Mouse (Mus musculus) liver, embryonic 13.5 days (tissue): ENCODE results near the gene Dcaf11. TPM values are rescaled to one million over a fixed set of nuclear protein-coding genes. Genes with fewer than 3 reads are reported as not detected.

Experiments used
- ATAC-seq: fragments of 200-750 bp; cut with Nextera tagmentation; 2 replicates; pipeline ENCODE4 v1.8.0; 2017; ENCODE audit warnings: low read depth, mild to moderate bottlenecking, moderate number of reproducible peaks, moderate library complexity
- DNase-seq: peaks from one replicate; pipeline ENCODE4 v3.0.0; 2022
- H3K27ac ChIP-seq: fragments of 300-500 bp; sonication (generic); 2 replicates; pipeline ENCODE4 v1.5.1; 2015; ENCODE audit warnings: moderate library complexity, mild to moderate bottlenecking, inconsistent platforms
- H3K27me3 ChIP-seq: fragments of 300-500 bp; sonication (generic); 2 replicates; pipeline ENCODE4 v1.6.1; 2015; ENCODE audit warnings: mild to moderate bottlenecking, inconsistent platforms
- H3K36me3 ChIP-seq: fragments of 300-500 bp; sonication (generic); 2 replicates; pipeline ENCODE4 v1.6.1; 2015; ENCODE audit warnings: mild to moderate bottlenecking, inconsistent platforms
- H3K4me1 ChIP-seq: fragments of 300-500 bp; sonication (generic); replicated peaks from 2 replicates; pipeline ENCODE4 v1.6.1; 2015; ENCODE audit warnings: inconsistent platforms
- H3K4me2 ChIP-seq: fragments of 300-500 bp; sonication (generic); 2 replicates; pipeline ENCODE4 v1.6.1; 2015; ENCODE audit warnings: inconsistent platforms, mild to moderate bottlenecking, moderate library complexity
- H3K4me3 ChIP-seq: fragments of 300-500 bp; sonication (generic); replicated peaks from 2 replicates; pipeline ENCODE4 v1.5.1; 2015; ENCODE audit warnings: mild to moderate bottlenecking, inconsistent platforms
- H3K9ac ChIP-seq: fragments of 300-500 bp; sonication (generic); 2 replicates; pipeline ENCODE4 v1.6.1; 2015; ENCODE audit warnings: mild to moderate bottlenecking, inconsistent platforms
- H3K9me3 ChIP-seq: fragments of 300-500 bp; sonication (generic); replicated peaks from 2 replicates; pipeline ENCODE4 v1.6.1; 2016; ENCODE audit warnings: inconsistent platforms
- WGBS: fragments of 180-500 bp; shearing (Covaris S2); methylation state at CpG from one replicate; pipeline ENCODE4 v1.1.7; 2015; ENCODE audit not compliant: insufficient replicate concordance; 5-methylcytosine and 5-hydroxymethylcytosine counted together
- polyA plus RNA-seq: library from polyadenylated mRNA; unstranded; fragments of >200 nt; fragmentation: Nextera tagmentation; extraction: Ambion mirVana; gene quantifications from 2 replicates; pipeline ENCODE4 v1.2.1, GENCODE M21; 2015

Dcaf11 gene
- polyA plus RNA-seq, 1 experiment from 2014 or later: 48.9 TPM

DNA sequence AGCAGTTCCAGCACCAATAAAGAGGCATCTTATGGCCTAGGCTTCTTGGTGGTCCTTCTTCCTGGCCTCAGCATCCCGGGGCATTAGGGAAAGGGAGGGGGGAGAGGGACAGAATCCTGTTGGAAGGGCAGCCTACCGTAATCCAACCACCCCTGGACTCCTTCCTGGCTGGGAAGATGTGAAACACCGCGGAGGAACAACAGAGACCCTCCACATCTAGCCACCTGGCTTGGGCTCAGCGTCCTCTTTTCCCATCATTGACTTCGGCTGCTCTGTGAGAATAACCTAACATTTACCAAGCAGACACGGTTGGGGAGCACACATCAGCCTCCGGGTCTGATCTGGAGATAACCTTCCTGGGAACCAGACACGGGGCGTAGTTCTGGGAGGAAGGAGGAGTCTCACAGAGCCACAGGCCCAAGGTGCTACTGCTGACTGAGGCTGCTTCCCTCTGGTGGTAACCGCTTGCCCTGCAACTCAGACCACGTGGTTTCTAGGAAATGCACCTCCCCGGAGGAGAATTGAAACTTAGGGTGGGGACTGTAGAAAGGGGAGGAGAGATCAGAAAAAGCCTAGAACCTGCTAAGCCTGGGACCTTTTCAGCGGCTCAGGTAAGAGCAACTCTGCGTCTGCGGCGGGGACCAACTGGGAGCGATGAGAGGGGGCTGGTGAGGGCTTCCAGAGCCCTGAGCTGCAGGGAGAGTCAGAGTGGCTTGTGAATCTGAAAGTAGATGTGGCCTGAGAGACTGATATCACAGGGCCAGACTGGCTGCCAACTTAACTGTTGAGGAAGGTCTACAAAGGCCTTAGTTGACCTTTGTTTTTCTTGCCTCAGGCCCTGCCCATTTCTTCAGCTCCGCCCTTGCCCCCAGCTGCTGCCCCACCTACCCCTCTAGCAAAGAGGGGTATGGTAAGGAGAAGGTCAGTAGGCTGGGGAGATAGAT is 44.1 kb downstream of the Dcaf11 start:
- DNase-seq: peak; percentile 94
- H3K4me3 ChIP-seq: peak overlapping the region; percentile 64
- H3K9me3 ChIP-seq: no peaks in the 10 kb centered on the region
- H3K4me2 ChIP-seq: peak overlapping the region; percentile 85
- peak; percentile 93 for ATAC-seq
- WGBS: 11% methylated on average over 19 of the region's 19 CpGs
- H3K9ac ChIP-seq: peak overlapping the region; percentile 78
- no peaks in the 10 kb centered on the region for H3K27me3 ChIP-seq
- H3K27ac ChIP-seq: peak overlapping the region; percentile 92
- peaks cover 88% of the 10 kb centered on the region for H3K36me3 ChIP-seq
- peaks cover 65% of the 10 kb centered on the region for H3K4me1 ChIP-seq

DNA sequence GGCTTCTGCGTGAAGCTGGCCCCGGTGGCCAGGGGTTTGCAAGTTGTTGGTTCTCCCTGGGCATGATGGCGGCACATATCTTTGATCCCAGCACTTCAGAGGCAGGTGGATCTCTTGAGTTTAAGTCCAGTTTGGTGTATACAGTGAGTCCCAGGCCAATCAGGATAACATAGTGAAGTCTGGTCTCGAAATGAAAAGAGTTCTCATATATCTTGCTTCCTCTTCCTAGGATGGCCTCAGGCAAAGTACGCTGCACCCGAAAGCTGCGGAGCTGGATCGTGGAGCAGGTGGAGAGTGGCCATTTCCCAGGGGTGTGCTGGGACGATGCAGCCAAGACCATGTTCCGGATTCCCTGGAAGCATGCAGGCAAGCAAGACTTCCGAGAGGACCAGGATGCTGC is 45.0 kb downstream of the Dcaf11 start:
- no peak for ATAC-seq
- Histone ChIP-seq H3K4me2 (peak overlapping the region; percentile 85), H3K9ac (peak overlapping the region; percentile 78), H3K36me3 (peaks cover 88% of the 10 kb centered on the region), H3K4me3 (peak overlapping the region; percentile 64), H3K27me3 (no peaks in the 10 kb centered on the region), H3K27ac (peak overlapping the region; percentile 90), H3K9me3 (no peaks in the 10 kb centered on the region), H3K4me1 (peaks cover 65% of the 10 kb centered on the region)
- DNase-seq: no peak
- 85% methylated on average over 11 of the region's 11 CpGs for WGBS

DNA sequence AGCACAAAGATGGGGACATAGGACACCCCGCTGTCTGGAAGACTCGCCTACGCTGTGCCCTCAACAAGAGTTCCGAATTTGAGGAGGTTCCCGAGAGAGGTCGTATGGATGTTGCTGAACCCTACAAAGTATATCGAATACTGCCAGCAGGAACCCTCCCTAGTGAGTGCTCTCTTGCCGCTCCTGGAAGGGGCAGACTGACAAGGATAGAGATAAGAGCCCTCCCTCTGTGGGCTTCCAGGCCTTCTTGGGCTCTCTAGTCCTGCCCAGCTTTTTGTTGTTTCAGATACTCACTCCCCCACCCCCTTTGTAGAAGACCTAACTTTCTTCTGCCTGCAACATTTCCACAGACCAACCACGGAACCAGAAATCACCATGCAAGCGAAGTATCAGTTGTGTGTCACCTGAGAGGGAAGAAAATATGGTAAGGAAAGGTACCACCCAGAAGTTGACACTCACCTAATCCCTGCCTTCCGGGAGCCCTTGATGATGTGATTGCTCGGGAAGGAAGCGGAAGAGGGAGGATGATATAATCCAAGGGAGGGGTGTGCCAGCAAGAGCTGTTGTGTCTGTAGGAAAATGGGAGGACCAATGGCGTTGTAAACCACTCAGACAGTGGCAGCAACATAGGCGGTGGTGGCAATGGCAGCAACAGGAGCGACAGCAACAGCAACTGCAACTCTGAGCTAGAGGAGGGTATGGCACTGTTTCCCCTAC is 46.1 kb downstream of the Dcaf11 start:
- peak; percentile 30 for ATAC-seq
- Histone ChIP-seq H3K4me1 (peaks cover 65% of the 10 kb centered on the region), H3K27me3 (no peaks in the 10 kb centered on the region), H3K9ac (peak overlapping the region; percentile 78), H3K9me3 (no peaks in the 10 kb centered on the region), H3K27ac (peak overlapping the region; percentile 77), H3K36me3 (peaks cover 86% of the 10 kb centered on the region), H3K4me3 (peak overlapping the region; percentile 64), H3K4me2 (peak overlapping the region; percentile 85)
- WGBS: 66% methylated on average over 16 of the region's 16 CpGs
- DNase-seq: peak; percentile 31

DNA sequence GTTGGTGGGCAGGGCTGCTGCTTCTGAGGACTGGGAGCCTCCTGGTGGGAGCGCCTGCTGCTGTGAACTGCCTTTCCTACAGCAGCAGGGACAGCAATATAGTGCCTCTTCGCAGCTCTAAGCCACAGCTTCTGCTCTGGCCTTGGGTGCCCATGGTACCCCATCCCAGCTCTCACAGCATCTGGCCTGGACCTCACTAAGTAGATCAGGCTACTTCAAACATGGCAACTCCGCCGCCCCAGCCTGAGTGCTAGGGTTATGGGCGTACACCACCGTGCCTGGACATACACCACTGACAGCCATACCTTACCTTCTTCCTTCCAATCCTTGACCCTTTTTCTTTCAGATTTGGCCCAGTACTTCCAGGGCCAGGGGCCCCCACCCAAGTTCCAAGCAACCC is 48.5 kb downstream of the Dcaf11 start:
- Histone ChIP-seq H3K4me2 (0 out of 2 replicates have a peak overlapping the region, but pooled peaks have one; percentile 6), H3K36me3 (peaks cover 63% of the 10 kb centered on the region), H3K4me3 (no peak overlapping the region), H3K27ac (no peak overlapping the region), H3K9me3 (no peaks in the 10 kb centered on the region), H3K4me1 (peaks cover 62% of the 10 kb centered on the region), H3K27me3 (no peaks in the 10 kb centered on the region), H3K9ac (no peak overlapping the region)
- ATAC-seq: no peak
- WGBS: 90% methylated on average over 6 of the region's 6 CpGs
- no peak for DNase-seq

DNA sequence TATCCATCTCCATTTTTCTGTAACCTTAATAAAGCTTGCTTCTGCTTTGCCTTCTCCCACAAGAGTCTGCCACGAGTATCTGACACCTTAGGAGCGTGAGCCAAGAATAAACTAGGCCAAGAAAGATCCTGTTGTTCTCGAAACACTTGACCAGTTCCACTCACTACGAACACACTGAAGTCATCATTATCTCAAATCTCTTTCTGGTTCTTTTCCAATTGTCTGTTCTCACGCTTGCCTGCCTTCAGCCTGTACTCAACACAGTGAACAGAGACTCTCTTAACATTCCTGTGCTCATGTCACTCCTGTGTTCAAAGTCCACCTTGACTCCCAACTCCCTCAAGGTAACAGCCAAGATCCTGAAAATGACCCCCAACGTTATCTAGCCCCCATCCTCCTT is 53.5 kb downstream of the Dcaf11 start:
- Histone ChIP-seq H3K9me3 (no peaks in the 10 kb centered on the region), H3K4me3 (no peak overlapping the region), H3K4me2 (no peak overlapping the region), H3K36me3 (peaks cover 25% of the 10 kb centered on the region), H3K9ac (no peak overlapping the region), H3K4me1 (peaks cover 59% of the 10 kb centered on the region), H3K27ac (peak overlapping the region; percentile 82), H3K27me3 (no peaks in the 10 kb centered on the region)
- no peak for ATAC-seq
- 60% methylated on average over 6 of the region's 6 CpGs for WGBS
- no peak for DNase-seq

DNA sequence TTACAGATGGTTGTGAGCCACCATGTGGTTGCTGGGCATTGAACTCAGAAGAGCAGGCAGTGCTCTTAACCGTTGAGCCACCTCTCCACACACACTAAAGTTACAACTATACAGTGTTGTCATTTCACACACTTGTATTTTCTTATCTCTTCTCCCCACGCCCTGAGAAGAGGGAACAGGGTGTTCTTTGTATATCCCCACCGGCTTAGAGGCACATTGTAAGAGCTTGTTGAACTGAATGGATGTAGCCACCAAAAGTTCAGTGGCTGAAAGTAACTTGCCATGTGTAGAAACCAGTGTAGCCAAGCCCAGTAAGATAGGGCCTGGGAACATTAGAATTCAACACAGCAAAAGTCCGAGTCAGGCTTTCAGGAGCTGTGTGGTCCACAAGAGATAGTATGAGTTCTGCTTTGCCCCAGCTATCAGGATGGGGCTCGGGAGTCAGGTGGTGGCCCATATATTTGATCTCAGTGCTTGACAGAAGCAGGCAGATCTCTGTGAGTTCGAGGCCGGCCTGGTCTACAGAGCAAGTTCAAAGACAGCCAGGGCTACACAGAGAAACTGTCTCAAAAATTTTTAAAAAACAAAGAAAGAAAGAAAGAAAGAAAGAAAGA is 54.9 kb downstream of the Dcaf11 start:
- no peaks in the 10 kb centered on the region for H3K27me3 ChIP-seq
- WGBS: 26% methylated on average over 7 of the region's 7 CpGs
- peak; percentile 54 for DNase-seq
- H3K27ac ChIP-seq: peak overlapping the region; percentile 89
- H3K4me2 ChIP-seq: 0 out of 2 replicates have a peak overlapping the region, but pooled peaks have one; percentile 19
- no peaks in the 10 kb centered on the region for H3K9me3 ChIP-seq
- peak overlapping the region; percentile 36; the same call in 1 of the 2 replicates for H3K9ac ChIP-seq
- no peak overlapping the region for H3K4me3 ChIP-seq
- H3K36me3 ChIP-seq: peaks cover 12% of the 10 kb centered on the region
- peak; percentile 81 for ATAC-seq
- H3K4me1 ChIP-seq: peaks cover 61% of the 10 kb centered on the region

DNA sequence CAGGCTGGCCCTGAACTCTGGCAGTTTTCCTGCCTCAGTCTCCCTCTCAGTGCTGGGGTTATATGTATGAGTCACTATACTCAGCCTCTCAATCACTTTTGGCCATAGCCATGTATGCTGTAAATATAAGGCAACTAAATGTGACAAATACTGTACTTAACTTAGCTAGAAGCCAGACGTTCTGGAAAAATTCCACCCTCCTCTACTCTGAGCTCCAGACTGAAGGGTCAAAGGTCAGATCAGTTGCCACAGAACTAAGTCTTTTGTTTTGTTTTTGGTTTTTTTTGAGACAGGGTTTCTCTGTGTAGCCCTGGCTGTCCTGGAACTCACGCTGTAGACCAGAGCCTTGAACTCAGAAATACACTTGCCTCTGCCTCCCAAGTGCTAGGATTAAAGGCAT is 56.1 kb downstream of the Dcaf11 start:
- no peak for DNase-seq
- Histone ChIP-seq H3K4me1 (peaks cover 61% of the 10 kb centered on the region), H3K27me3 (no peaks in the 10 kb centered on the region), H3K36me3 (peaks cover 2% of the 10 kb centered on the region), H3K4me3 (no peak overlapping the region), H3K9me3 (no peaks in the 10 kb centered on the region), H3K4me2 (no peak overlapping the region), H3K9ac (no peak overlapping the region), H3K27ac (peak overlapping the region; percentile 89)
- ATAC-seq: no peak
- WGBS: 62% methylated on average over 2 of the region's 2 CpGs

DNA sequence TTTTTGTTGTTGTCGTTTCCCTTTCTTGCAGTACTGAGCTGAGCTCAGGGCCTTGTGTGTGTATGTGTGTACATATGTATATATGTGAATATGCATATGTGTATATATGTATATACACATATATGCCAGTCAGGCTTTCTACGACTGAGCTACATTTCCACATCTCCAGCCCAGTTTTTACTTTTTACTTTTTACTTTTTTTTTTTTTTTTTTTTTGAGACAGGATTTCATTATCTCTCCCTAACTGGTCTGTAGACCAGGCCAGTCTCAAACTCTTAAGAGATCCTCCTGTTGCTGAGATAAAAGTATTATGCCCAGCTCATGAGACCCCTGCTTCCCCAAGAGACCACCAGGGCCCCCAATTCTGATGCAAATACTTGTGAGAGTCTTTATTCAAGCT is 57.0 kb downstream of the Dcaf11 start:
- H3K9me3 ChIP-seq: no peaks in the 10 kb centered on the region
- no peak for DNase-seq
- H3K27ac ChIP-seq: peak overlapping the region; percentile 59
- 55% methylated on average over 2 of the region's 2 CpGs for WGBS
- peaks cover 65% of the 10 kb centered on the region for H3K4me1 ChIP-seq
- H3K4me3 ChIP-seq: no peak overlapping the region
- no peak overlapping the region for H3K4me2 ChIP-seq
- 0 out of 2 replicates have a peak overlapping the region, but pooled peaks have one; percentile 62 for H3K9ac ChIP-seq
- no peak for ATAC-seq
- no peaks in the 10 kb centered on the region for H3K27me3 ChIP-seq
- H3K36me3 ChIP-seq: no peaks in the 10 kb centered on the region

DNA sequence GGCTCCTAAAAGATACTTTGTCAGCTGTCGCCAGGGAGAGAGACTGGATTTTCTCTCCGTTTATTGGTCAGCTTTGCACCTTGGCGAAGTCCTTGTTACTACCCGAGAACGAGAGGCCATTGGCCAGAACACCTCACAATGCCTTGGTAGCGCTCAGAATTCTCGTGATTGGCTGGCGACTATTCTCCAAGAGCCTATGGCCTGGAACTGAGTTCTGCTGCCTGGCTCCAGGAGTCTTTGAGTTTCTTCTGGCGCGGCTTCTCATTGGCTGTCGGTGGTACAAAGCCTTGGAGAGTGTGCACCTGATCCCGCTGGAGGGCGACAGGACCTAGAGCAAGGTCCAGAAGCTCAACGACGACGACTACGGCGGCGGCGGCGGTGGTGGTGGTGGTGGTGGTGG is 58.0 kb downstream of the Dcaf11 start, which contains the start of gene Rec8:
TSS of gene Rec8 (plus strand) at position 216 of the 400 bp plus-strand sequence.
- ATAC-seq: peak; percentile 73
- peaks cover 66% of the 10 kb centered on the region for H3K4me1 ChIP-seq

DNA sequence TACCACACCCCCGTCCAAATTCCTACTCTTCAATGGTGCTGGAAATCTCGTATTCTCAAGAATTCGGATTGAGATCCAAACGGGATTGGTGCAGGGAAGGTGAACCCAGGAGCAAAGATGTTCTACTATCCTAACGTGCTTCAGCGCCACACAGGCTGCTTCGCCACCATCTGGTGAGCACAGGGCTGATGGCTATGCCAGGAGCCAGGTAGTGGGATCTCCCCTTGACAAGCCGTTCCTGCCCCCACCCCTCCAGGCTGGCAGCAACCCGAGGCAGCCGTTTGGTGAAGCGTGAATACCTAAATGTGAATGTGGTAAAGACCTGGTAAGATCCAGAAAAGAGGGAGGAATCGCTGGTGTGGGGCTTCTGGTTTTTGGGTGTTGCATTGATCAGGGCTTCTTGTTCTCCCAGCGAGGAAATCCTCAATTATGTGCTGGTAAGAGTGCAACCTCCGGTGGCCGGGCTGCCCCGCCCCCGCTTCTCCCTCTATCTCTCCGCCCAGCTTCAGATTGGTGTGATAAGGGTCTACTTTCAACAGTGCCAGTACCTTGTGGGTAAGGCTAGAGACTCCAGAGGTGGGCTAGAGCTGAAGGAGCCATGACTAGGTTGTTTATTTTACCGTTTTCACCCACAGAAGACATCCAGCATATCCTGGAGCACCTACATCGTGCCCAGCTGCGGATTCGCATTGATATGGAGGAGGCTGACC is 58.8 kb downstream of the Dcaf11 start:
- Histone ChIP-seq H3K4me2 (peak overlapping the region; percentile 77), H3K4me3 (peak overlapping the region; percentile 51), H3K9me3 (no peaks in the 10 kb centered on the region), H3K36me3 (no peaks in the 10 kb centered on the region), H3K4me1 (peaks cover 57% of the 10 kb centered on the region), H3K27me3 (no peaks in the 10 kb centered on the region), H3K9ac (peak overlapping the region; percentile 62), H3K27ac (peak overlapping the region; percentile 47)
- peak; percentile 66 for DNase-seq
- WGBS: 17% methylated on average over 22 of the region's 22 CpGs
- peak; percentile 56 for ATAC-seq

More for the DNA sequence above, 58.0 kb downstream of the Dcaf11 start, which contains the start of gene Rec8:
- Histone ChIP-seq H3K4me3 (peak within 1 kb of the TSS; percentile 51), H3K9me3 (no peaks in the 10 kb centered on the region), H3K36me3 (no peaks in the 10 kb centered on the region), H3K9ac (peak within 1 kb of the TSS; percentile 62), H3K4me2 (peak within 1 kb of the TSS; percentile 77), H3K27ac (peak within 1 kb of the TSS; percentile 59), H3K27me3 (no peaks in the 10 kb centered on the region)
- DNase-seq: peak; percentile 39
- WGBS: 21% methylated on average over 21 of the region's 21 CpGs
